Mouse (Mus musculus): ENCODE measurements at regions not wholly inside any gene's neighbourhood (a gene's known extent, or its start where the extent isn't known, plus 50 kb on each side); places are given as distances from the start of the nearest gene placed in this dataset.

DNA sequence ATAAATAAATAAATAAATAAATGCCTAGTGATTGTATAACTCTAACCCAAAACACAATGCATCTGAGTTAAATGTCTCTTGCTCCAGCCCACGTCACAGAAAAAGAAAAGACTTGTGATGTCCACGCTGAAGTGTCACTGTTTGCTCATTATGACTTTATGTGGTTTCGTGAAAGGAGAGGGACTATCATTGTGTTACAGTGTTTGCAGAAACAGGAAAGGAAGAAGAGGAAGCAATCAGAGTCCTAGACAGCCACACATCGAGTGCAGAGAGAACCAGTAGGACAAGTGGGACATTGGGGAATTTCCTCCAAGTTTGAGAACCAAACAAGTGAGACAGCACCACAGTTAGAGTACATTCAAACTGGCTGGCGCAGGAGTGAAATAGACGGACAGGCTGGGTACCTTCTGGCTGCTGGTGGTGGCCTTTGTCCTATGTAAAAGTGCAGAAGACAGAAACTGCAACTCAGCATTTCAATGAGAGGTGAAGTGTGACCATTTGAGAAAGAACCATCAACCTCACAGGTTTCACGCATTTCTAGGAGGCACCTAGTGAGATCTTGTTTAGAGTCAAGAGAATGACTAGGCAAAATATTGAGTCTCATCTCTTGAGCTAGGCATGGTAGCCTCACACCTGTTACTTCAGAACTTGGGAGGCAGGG lies 59.6 kb downstream of the Fasl start:
- TF ChIP-seq CTCF (conservative IDR thresholded peaks at IDR 0.05; ENCODE audit: low read length) (no peak), POU5F1 (IDR thresholded peaks at IDR 0.05; ENCODE audit: borderline replicate concordance, low read length) (no peak), NANOG (IDR thresholded peaks at IDR 0.05; ENCODE audit: borderline replicate concordance, low read length) (no peak)

Data from E14TG2a.4 (cell line).